Mouse (Mus musculus): ENCODE measurements around the gene Myo3b.

The Myo3b gene

DNA sequence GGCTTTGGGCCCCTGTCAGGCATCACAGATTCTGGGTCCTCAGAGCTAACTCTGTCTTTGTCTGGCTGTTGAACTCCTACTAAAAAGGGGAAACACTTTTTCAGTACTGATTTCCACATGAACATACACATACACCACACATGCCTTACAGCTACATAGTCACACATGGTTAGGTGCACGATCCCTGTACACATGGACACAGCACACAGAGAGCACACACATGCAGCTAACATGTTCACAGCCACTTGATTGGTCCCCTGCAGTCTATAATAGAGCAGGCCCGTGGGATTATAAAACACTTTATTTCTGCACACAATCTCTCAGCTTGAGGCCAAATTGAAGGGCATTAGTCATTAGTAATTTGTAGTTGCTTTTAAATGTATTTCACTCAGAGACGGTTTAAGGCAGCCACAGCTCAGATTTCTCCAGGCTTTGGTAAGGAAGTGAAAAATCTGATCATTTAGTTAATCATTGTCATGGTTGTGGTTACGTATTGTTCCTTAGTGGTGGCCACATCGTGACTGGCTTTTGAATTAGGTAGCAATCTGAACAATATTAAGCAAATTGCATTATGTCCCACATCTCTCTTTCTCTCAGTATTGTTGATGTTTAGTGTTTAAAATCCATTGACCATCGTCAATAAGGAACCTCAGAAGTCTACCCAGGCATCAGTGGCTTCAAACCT, 27.6 kb downstream of the Myo3b start:
- no peak for DNase-seq (ENCODE audit: low spot score)

- no peak for DNase-seq (ENCODE audit: low spot score)
These were observed 30.9 kb downstream of the Myo3b start for GRCm38 (mm10) chr2:70069861-70070260.

GRCm38 (mm10) chr2:70083444-70084020, 44.6 kb downstream of the Myo3b start:
- no peak for DNase-seq (ENCODE audit: low spot score)

DNA sequence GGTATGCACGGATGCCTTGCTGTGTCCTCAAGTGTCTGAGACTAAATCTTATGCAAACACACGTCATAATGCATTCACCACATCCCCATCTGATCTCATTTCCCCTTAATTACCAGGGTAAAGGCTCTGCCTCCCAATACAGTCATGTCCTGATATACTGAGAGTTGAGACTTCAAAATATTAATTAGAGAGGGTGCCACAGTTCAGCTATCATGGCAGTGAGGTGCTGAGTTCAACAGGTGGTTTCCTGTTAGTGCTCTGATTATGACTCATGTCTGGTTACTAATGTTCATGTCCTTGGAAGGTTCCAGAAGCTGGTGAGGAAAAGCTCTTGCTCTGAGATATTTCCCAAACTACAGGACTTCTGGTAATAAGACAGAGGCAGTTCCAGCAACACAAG, 52.3 kb downstream of the Myo3b start:
- no peak for DNase-seq (ENCODE audit: low spot score)

DNA sequence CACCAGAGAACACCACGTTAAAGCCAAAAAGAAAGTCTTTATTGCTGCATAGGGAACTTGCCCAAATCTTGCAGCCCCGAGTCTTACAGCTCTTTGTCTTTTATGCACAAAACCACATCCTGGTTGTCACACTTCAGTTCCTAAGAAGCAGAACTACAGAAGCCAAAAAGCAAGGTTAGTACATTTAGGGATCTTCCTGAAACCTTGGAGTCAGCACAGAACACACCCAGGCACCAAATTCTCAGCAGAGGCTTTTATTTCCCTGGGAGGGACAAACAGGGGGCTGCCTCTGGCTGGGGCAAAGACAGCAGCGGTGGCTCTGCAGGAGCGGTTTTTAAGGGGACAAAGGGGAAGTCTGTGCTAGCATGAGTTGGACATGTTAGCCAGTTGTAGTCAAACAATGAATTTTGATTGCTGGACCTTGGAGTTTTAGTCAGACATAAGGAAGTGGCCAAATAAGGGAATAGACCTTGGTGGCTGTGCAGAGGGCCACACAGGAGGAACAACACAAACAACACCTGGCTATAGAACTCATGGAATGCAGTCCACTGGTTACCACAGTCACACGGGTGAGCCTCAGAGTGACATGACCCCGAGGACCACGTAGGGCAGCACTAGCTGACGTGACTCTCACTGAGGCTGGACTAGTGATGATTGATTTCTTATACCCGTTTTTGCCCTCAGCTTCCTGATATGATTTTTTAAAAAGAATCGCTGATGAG, 53.0 kb downstream of the Myo3b start:
- no peak for DNase-seq (ENCODE audit: low spot score)

GRCm38 (mm10) chr2:70092665-70093064, 53.7 kb downstream of the Myo3b start:
- no peak for DNase-seq (ENCODE audit: low spot score)

GRCm38 (mm10) chr2:70094446-70094845, 55.5 kb downstream of the Myo3b start:
- DNase-seq (ENCODE audit: low spot score): no peak

- no peak for DNase-seq (ENCODE audit: low spot score)
These were observed 58.5 kb downstream of the Myo3b start for GRCm38 (mm10) chr2:70097229-70098095.

DNA sequence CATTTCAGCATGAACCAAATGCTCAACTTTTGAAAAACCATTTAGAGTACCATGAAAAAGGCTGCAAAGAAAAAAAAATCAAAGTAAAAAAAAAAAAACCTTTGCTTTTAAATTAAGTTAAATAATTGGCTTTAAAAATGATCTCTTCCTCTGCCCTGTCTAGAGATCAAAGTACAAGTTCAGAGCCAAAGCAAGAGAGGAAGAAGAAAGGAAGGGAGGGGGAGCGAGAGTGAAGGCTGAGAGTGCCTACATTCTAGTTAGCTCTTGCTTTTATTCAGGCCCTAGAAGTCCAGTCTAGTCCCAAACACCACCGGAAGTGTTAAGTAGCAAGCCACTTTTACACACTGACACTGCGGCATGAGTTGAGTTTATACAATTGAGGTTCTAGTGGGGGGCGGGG, 60.5 kb downstream of the Myo3b start:
- no peak for DNase-seq (ENCODE audit: low spot score)

DNA sequence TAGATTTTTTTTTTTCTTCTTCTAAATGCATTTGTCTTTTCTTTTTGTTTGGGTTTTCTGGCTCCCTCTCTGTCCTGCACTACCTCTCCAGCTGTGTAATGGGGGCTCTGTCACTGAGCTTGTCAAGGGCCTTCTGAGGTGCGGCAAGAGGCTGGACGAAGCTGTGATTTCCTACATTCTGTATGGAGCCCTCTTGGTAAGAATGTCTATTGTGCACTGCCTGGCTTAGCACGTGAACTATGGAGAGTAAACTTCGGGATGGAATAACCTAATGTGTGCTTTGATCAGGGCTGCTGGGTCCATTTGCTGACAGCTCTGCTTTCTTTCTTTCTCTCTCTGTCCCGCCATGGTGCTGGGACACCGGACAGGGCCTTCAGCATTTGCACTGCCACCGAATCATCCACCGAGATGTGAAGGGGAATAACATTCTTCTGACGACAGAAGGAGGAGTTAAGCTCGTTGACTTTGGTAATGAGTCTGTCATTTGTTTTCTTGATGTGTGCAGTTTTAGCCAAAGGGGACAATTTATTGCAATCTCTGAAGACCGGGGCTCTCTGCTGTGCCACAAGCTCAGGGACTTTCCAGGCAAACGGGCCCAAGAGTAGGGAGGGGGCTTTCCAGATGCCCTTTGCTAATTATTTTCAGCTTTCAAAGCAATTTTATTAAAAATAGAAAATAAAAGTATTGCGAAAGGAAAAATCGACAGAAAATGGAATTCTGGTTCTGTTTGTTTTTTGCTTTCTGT, 66.5 kb downstream of the Myo3b start:
- no peak for DNase-seq (ENCODE audit: low spot score)

DNA sequence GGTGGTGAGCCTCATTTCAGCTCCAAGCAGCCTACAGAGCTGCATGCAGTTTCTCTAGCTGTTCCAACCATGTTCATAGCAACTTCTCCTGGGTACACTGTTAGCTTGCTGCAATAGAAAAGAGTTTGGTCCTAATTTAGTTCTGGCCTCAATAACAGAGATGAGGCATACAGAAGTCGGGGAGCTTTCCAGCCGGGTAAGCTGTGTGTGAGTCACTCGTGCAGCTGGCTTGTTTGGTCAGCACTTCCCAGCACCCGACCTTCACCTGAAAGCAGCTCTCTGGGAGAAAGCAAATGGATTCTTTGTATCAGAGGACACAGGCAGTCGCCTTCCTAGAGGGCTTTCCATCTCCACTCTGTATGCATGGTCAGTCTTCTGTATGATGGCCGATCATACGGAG, 70.1 kb downstream of the Myo3b start:
- no peak for DNase-seq (ENCODE audit: low spot score)

DNA sequence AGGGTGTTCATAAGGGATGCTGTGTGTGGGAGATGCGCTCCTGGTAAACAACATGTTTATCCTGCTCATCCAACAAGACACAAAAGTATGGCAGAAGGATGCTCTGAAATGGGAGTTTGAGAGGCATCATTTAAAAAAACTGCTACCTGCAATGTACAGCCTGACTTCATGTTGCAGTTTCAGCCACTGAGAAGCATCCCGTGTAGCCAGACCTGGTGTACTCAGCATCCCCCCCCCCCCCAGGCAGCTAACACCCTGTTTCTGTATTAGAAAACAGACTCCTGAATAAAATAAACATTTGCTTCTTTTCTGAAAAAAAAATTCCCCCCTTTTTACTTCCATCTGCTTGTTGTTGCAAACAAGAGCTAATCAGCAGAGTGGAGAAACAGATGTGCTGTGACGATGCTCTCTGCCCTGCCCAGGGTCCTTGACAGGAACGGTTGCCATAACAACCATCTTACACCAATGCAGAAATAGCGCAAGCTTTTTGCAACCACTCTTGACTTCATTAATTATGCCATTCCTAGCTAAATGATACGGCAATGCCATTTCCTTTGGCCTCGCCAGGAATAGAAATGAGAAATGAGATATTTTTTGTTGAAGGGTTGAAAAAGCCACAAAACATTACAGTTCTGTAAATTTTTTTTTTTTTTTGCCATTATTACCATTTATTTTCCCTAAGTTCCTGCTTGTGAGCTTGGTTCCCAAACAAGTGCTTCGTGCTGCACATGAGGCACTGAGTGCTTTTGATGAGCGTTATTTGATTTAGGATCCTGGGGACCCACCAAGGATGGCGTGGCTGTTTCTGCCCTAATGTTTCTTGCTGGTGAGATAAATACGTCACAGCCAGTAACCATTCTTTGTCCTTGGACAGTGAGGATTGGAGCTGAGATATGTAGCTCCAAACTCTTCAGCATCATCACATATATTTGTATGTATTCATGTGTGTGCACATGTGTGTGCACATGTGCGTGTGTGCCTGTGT, 75.2 kb downstream of the Myo3b start:
- DNase-seq (ENCODE audit: low spot score): no peak

DNA sequence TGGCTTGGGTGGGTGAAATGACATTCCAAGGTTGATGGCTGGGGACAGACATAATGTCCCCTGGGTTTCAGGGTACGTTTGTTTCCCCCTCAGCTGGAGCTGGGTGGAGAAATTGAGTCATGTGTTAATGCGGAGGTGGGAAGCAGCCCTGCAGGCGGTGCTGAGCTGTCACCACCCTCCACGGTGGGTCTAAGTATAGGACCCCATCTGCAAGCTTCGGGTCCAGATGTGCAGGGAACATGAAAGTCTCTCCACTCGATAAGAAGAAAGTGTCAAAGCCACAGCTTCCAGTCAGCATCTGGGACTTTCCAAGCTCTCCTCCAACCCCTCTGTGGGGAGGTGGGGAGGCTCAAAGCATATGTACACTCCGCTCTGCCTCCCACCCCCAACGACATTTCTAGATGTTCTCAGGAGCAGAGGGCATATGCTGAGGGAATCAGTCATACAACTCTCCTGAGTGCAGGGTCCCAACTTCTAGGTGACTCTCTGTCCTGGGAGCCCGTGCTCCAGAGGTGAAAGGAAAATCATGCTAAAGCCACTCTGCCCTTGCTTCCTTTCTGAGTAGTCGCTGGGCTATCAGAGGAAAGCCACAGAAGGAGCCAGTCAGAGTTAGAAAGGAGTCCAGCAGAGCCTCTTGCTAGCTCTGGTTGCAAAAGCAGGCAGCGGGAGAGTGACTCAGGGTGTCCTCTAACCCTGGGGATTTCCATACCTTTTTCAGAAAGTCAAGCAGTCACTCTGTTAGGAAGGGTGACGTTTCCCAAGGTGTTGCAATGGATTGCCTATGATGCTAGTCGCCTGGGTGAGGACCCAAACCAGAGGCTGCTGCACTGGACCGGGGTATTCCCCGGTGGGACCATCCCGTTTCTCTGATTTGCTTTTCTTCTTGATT, 79.7 kb downstream of the Myo3b start:
- DNase-seq (ENCODE audit: low spot score): no peak

DNA sequence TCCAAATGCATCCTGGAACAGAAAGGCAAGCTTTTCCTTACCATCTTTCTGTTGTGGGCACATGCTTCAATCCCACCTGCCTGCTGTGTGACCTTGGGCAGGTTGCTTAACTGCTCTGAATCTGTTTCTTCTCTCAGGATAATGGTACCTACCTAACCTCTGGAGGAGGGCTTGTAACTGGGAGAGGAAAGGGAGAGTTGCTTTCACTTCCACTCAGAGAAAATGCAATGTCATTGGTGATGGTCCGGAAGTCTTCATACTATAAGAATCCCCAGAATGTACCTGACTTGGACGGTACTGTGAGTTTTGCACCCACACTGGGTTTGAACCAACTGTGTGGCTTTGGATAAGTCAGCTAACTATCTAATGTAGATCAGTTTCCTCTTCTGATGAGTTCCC, 80.3 kb downstream of the Myo3b start:
- DNase-seq (ENCODE audit: low spot score): no peak

GRCm38 (mm10) chr2:70126330-70126729, 87.4 kb downstream of the Myo3b start:
- DNase-seq (ENCODE audit: low spot score): no peak

GRCm38 (mm10) chr2:70126783-70127182, 87.9 kb downstream of the Myo3b start:
- DNase-seq (ENCODE audit: low spot score): peak; percentile 25

DNA sequence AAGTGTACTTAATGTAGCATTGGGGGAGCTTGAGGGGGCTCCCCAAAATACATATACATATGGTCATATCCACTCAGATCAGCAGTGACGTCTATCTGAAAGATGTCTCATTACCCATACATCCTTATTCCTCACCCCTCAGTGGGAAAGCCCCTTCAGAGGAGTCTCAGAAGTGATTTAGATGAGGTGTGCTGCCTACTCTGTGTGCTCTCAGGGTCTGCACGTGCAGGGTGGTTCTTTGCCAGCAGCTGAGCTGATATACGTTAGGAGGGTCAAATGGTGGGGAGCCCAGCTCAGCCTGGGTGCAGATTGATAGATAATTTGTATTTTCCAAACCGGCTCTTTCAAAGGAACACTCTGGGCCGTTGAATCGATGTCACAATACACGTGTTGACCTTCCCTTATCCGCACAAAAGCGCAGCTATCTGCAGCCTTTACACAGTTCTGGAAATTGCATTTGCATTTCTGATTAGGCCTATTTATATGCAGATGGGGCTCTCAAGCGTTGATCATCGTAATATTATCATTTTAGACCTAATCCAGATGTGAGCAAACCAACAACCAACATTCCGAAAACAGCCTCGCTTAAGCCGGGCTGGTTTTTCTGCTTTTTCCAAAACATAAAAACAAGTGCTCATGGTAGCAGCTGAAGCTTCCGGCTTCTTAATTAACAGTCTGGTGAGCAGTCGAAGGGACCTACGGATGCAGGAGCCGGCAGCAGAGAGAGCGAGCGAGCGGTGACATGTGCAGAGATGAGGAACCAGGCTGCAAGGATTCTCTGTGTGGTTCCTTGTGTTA, 88.6 kb downstream of the Myo3b start:
- DNase-seq (ENCODE audit: low spot score): no peak

DNA sequence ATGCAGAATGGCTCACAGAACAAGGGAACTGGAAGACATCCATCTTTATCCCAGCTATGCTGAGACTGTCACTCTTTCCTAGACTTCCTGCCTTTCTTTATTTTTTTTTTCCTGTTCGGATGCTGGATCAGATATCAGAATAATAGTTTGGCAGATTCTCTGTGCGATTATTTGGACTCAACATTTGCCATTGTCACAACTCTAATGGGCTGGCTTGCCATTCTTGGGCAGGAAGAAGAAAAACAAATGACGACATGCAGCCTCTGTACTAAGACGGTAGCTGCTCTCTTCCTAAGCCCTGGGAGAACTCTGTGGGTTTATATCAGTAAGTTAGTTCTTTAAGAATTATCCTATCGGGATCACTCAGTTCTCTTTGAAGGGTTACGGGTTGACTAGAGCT, 89.7 kb downstream of the Myo3b start:
- no peak for DNase-seq (ENCODE audit: low spot score)

DNA sequence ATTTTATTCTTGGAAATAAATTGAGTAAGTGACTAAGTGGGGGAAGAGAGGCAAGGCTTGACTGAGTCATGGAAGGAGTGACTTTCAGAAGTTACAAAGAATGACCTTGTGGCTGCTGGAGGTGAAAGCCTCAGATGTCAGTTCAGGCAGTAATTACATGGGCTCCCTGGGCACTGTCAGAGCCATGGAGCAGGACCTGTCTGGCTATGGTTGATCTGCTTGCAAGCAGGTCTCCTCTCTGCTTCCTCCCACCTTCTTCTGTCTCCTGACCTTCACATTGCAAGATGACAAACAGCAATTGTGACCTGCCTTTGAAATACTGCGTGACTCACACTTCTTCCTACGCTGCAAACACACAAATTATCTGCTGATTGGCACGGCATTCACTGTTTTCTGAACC, 90.6 kb downstream of the Myo3b start:
- no peak for DNase-seq (ENCODE audit: low spot score)

Data from urinary bladder, postnatal 10 days (tissue).